Mouse (Mus musculus) heart, embryonic 13.5 days (tissue): ENCODE data around the gene Gm49342. TPM values are rescaled to one million over a fixed set of nuclear protein-coding genes. Genes with fewer than 3 reads are reported as not detected.
"Not testable (repeated sequence)": the region's sequence is repeated elsewhere in the genome, so short reads cannot be mapped to it uniquely, and the experiment has no call there.

Experiments used
- ATAC-seq: fragments of 200-750 bp; cut with Nextera tagmentation; 2 replicates; pipeline ENCODE4 v1.8.0; 2017; ENCODE audit warnings: moderate TSS enrichment; ENCODE audit not compliant: insufficient number of reproducible peaks, low FRiP score, low TSS enrichment; ENCODE audit errors: extremely low read depth
- H3K27ac ChIP-seq: fragments of 300-500 bp; sonication (generic); replicated peaks from 2 replicates; pipeline ENCODE4 v1.5.1; 2015; ENCODE audit warnings: moderate library complexity, mild to moderate bottlenecking, inconsistent platforms
- H3K27me3 ChIP-seq: fragments of 300-500 bp; sonication (generic); replicated peaks from 2 replicates; pipeline ENCODE4 v1.6.1; 2015; ENCODE audit warnings: mild to moderate bottlenecking, inconsistent platforms
- H3K36me3 ChIP-seq: fragments of 300-500 bp; sonication (generic); 2 replicates; pipeline ENCODE4 v1.6.1; 2015; ENCODE audit warnings: mild to moderate bottlenecking, inconsistent platforms
- H3K4me1 ChIP-seq: fragments of 300-500 bp; sonication (generic); 2 replicates; pipeline ENCODE4 v1.6.1; 2015; ENCODE audit warnings: inconsistent platforms
- H3K4me2 ChIP-seq: fragments of 300-500 bp; sonication (generic); 2 replicates; pipeline ENCODE4 v1.6.1; 2015; ENCODE audit warnings: inconsistent platforms, mild to moderate bottlenecking, moderate library complexity
- H3K4me3 ChIP-seq: fragments of 300-500 bp; sonication (generic); 2 replicates; pipeline ENCODE4 v1.5.1; 2015; ENCODE audit warnings: moderate library complexity, mild to moderate bottlenecking, inconsistent platforms
- H3K9ac ChIP-seq: fragments of 300-500 bp; sonication (generic); 2 replicates; pipeline ENCODE4 v1.6.1; 2015; ENCODE audit warnings: inconsistent platforms, mild to moderate bottlenecking, moderate library complexity
- H3K9me3 ChIP-seq: fragments of 300-500 bp; sonication (generic); 2 replicates; pipeline ENCODE4 v1.6.1; 2016; ENCODE audit warnings: inconsistent platforms
- WGBS: fragments of 180-500 bp; shearing (Covaris S2); methylation state at CpG from one replicate; pipeline ENCODE4 v1.1.7; 2015; ENCODE audit warnings: mixed read lengths; 5-methylcytosine and 5-hydroxymethylcytosine counted together
- polyA plus RNA-seq: library from polyadenylated mRNA; unstranded; fragments of >200 nt; fragmentation: Nextera tagmentation; extraction: Ambion mirVana; gene quantifications from 2 replicates; pipeline ENCODE4 v1.2.1, GENCODE M21; 2015

The Gm49342 gene
- polyA plus RNA-seq, 1 experiment from 2014 or later, result not detected

- H3K4me3 ChIP-seq, result no peak overlapping the region
- no peak for ATAC-seq
- H3K27ac ChIP-seq, result peak overlapping the region; percentile 51; the same call in 1 of the 2 replicates
- WGBS, result 23% methylated on average over 12 of the region's 12 CpGs
- H3K36me3 ChIP-seq, result no peaks in the 10 kb centered on the region
- H3K4me1 ChIP-seq, result peaks cover 9% of the 10 kb centered on the region
- H3K9ac ChIP-seq, result peak overlapping the region; percentile 17; the same call in 1 of the 2 replicates
- peak overlapping the region; percentile 38 for H3K4me2 ChIP-seq
- no peaks in the 10 kb centered on the region for H3K9me3 ChIP-seq
- no peaks in the 10 kb centered on the region for H3K27me3 ChIP-seq
Observed at GRCm38 (mm10) chr14:50969558-50970544, 25.5 kb downstream of the Gm49342 start.

GRCm38 (mm10) chr14:50970822-50971221 is 26.5 kb downstream of the Gm49342 start:
- H3K4me2 ChIP-seq, result no peak overlapping the region

GRCm38 (mm10) chr14:50973054-50973453 is 28.7 kb downstream of the Gm49342 start:
- H3K36me3 ChIP-seq, H3K27me3 ChIP-seq, H3K4me2 ChIP-seq, H3K9ac ChIP-seq, ATAC-seq, H3K27ac ChIP-seq, H3K9me3 ChIP-seq, H3K4me3 ChIP-seq: not testable (repeated sequence)
- peaks cover 15% of the 10 kb centered on the region for H3K4me1 ChIP-seq
- WGBS, result 92% methylated on average over 5 of the region's 5 CpGs

More at GRCm38 (mm10) chr14:50970822-50971221, 26.5 kb downstream of the Gm49342 start:
- no peak overlapping the region for H3K4me3 ChIP-seq
- H3K27me3 ChIP-seq, result no peaks in the 10 kb centered on the region
- H3K36me3 ChIP-seq, result no peaks in the 10 kb centered on the region
- no peaks in the 10 kb centered on the region for H3K9me3 ChIP-seq
- WGBS, result 54% methylated on average over 1 of the region's 1 CpGs
- H3K27ac ChIP-seq, result no peak overlapping the region
- H3K9ac ChIP-seq, result no peak overlapping the region
- ATAC-seq, result no peak
- peaks cover 9% of the 10 kb centered on the region for H3K4me1 ChIP-seq

GRCm38 (mm10) chr14:50973700-50974099 is 29.4 kb downstream of the Gm49342 start:
- WGBS, result 31% methylated on average over 4 of the region's 4 CpGs
- Histone ChIP-seq H3K9ac (no peak overlapping the region), H3K27ac (no peak overlapping the region), H3K27me3 (no peaks in the 10 kb centered on the region), H3K4me1 (peaks cover 15% of the 10 kb centered on the region), H3K4me3 (no peak overlapping the region), H3K9me3 (no peaks in the 10 kb centered on the region), H3K4me2 (no peak overlapping the region), H3K36me3 (no peaks in the 10 kb centered on the region)
- ATAC-seq, result no peak

GRCm38 (mm10) chr14:50975001-50975400 is 30.7 kb downstream of the Gm49342 start:
- H3K4me2 ChIP-seq, result no peak overlapping the region
- no peaks in the 10 kb centered on the region for H3K27me3 ChIP-seq
- no peaks in the 10 kb centered on the region for H3K9me3 ChIP-seq
- H3K9ac ChIP-seq, result no peak overlapping the region
- H3K4me3 ChIP-seq, result no peak overlapping the region
- no peak; the same call in 1 of the 2 replicates for ATAC-seq
- H3K4me1 ChIP-seq, result peaks cover 9% of the 10 kb centered on the region
- no peaks in the 10 kb centered on the region for H3K36me3 ChIP-seq
- 46% methylated on average over 5 of the region's 5 CpGs for WGBS
- no peak overlapping the region for H3K27ac ChIP-seq

GRCm38 (mm10) chr14:50976674-50977073 is 32.4 kb downstream of the Gm49342 start:
- Histone ChIP-seq H3K9ac (0 out of 2 replicates have a peak overlapping the region, but pooled peaks have one; percentile 11), H3K9me3 (no peaks in the 10 kb centered on the region), H3K36me3 (no peaks in the 10 kb centered on the region), H3K4me2 (peak overlapping the region; percentile 33), H3K4me3 (no peak overlapping the region), H3K4me1 (peaks cover 8% of the 10 kb centered on the region), H3K27ac (no peak overlapping the region), H3K27me3 (no peaks in the 10 kb centered on the region)
- no peak for ATAC-seq
- 30% methylated on average over 9 of the region's 9 CpGs for WGBS

GRCm38 (mm10) chr14:50978451-50978850 is 34.1 kb downstream of the Gm49342 start:
- not testable (repeated sequence) for ATAC-seq, H3K27me3 ChIP-seq, H3K9me3 ChIP-seq, H3K4me3 ChIP-seq, H3K4me1 ChIP-seq, H3K27ac ChIP-seq, H3K4me2 ChIP-seq, H3K36me3 ChIP-seq, H3K9ac ChIP-seq
- 74% methylated on average over 6 of the region's 6 CpGs for WGBS

GRCm38 (mm10) chr14:50979631-50980030 is 35.3 kb downstream of the Gm49342 start:
- Histone ChIP-seq H3K9me3 (no peaks in the 10 kb centered on the region), H3K27me3 (no peaks in the 10 kb centered on the region), H3K4me3 (no peak overlapping the region), H3K4me2 (no peak overlapping the region), H3K36me3 (no peaks in the 10 kb centered on the region), H3K9ac (no peak overlapping the region), H3K27ac (no peak overlapping the region), H3K4me1 (peaks cover 8% of the 10 kb centered on the region)
- ATAC-seq, result no peak

- no peak for ATAC-seq
- Histone ChIP-seq H3K27ac (no peak overlapping the region), H3K27me3 (no peaks in the 10 kb centered on the region), H3K4me1 (peaks cover 8% of the 10 kb centered on the region), H3K4me2 (no peak overlapping the region), H3K36me3 (no peaks in the 10 kb centered on the region), H3K9me3 (no peaks in the 10 kb centered on the region), H3K9ac (no peak overlapping the region), H3K4me3 (no peak overlapping the region)
- 31% methylated on average over 2 of the region's 2 CpGs for WGBS
Observed at GRCm38 (mm10) chr14:50981207-50981606, 36.9 kb downstream of the Gm49342 start.

GRCm38 (mm10) chr14:50981837-50982236 is 37.5 kb downstream of the Gm49342 start:
- ATAC-seq, result no peak
- H3K27ac ChIP-seq, result no peak overlapping the region
- no peaks in the 10 kb centered on the region for H3K36me3 ChIP-seq
- H3K9ac ChIP-seq, result no peak overlapping the region
- H3K9me3 ChIP-seq, result no peaks in the 10 kb centered on the region
- no peak overlapping the region for H3K4me3 ChIP-seq
- no peaks in the 10 kb centered on the region for H3K27me3 ChIP-seq
- peaks cover 5% of the 10 kb centered on the region for H3K4me1 ChIP-seq
- WGBS, result 65% methylated on average over 5 of the region's 5 CpGs
- no peak overlapping the region for H3K4me2 ChIP-seq

- no peak overlapping the region for H3K4me3 ChIP-seq
- no peaks in the 10 kb centered on the region for H3K27me3 ChIP-seq
- H3K9ac ChIP-seq, result no peak overlapping the region
- no peak overlapping the region for H3K4me2 ChIP-seq
- H3K27ac ChIP-seq, result no peak overlapping the region
- 58% methylated on average over 2 of the region's 2 CpGs for whole genome bisulfite sequencing
- H3K9me3 ChIP-seq, result no peaks in the 10 kb centered on the region
- ATAC-seq, result no peak
- H3K4me1 ChIP-seq, result no peaks in the 10 kb centered on the region
- H3K36me3 ChIP-seq, result no peaks in the 10 kb centered on the region
Observed at GRCm38 (mm10) chr14:50987668-50988067, 43.4 kb downstream of the Gm49342 start.

- 75% methylated on average over 3 of the region's 3 CpGs for WGBS
Observed at GRCm38 (mm10) chr14:50991037-50991436, 46.7 kb downstream of the Gm49342 start.

More at GRCm38 (mm10) chr14:50991037-50991436, 46.7 kb downstream of the Gm49342 start:
- ATAC-seq, result no peak
- H3K27ac ChIP-seq, result no peak overlapping the region
- no peak overlapping the region for H3K4me3 ChIP-seq
- no peaks in the 10 kb centered on the region for H3K4me1 ChIP-seq
- H3K9ac ChIP-seq, result no peak overlapping the region
- no peaks in the 10 kb centered on the region for H3K9me3 ChIP-seq
- no peaks in the 10 kb centered on the region for H3K27me3 ChIP-seq
- H3K36me3 ChIP-seq, result no peaks in the 10 kb centered on the region
- H3K4me2 ChIP-seq, result no peak overlapping the region
